Mouse (Mus musculus) heart, adult 2 months (tissue): ENCODE measurements at regions not wholly inside any gene's neighbourhood (a gene's known extent, or its start where the extent isn't known, plus 50 kb on each side); places are given as distances from the start of the nearest gene placed in this dataset.

Source experiments
- DNase-seq, 2 experiments: peaks; one replicate each; pipeline ENCODE4 v3.0.0; 2021
- H3K27ac ChIP-seq: fragments of 200-600 bp; 2 replicates; pipeline ENCODE4 v1.8.1; 2022
- H3K27me3 ChIP-seq: fragments of 200-500 bp; 2 replicates; pipeline ENCODE4 v1.6.1; 2012; ENCODE audit warnings: mild to moderate bottlenecking, low read length, inconsistent platforms, mixed read lengths; ENCODE audit not compliant: control insufficient read depth, insufficient read depth
- H3K36me3 ChIP-seq: fragments of 200-500 bp; 2 replicates; pipeline ENCODE4 v1.6.1; 2012; ENCODE audit warnings: low read length, inconsistent platforms; ENCODE audit not compliant: control insufficient read depth, insufficient read depth
- H3K4me1 ChIP-seq: fragments of 200-500 bp; 2 replicates; pipeline ENCODE4 v1.6.1; 2011; ENCODE audit warnings: low read length; ENCODE audit not compliant: control insufficient read depth, insufficient read depth
- H3K4me3 ChIP-seq: fragments of 200-600 bp; 2 replicates; pipeline ENCODE4 v1.8.1; 2022
- H3K79me2 ChIP-seq: fragments of 200-500 bp; replicated peaks from 2 replicates; pipeline ENCODE4 v1.6.1; 2012; ENCODE audit warnings: mild to moderate bottlenecking, inconsistent platforms, low read length, moderate library complexity, mixed read lengths; ENCODE audit not compliant: control insufficient read depth, insufficient read depth
- H3K9ac ChIP-seq: fragments of 200-500 bp; 2 replicates; pipeline ENCODE4 v1.6.1; 2012; ENCODE audit warnings: low read depth, mild to moderate bottlenecking, control low read depth, inconsistent platforms, low read length, mixed read lengths
- CTCF ChIP-seq: fragments of 200-600 bp; IDR thresholded peaks from 2 replicates; pipeline ENCODE4 v1.8.1; 2022; ENCODE audit warnings: antibody characterized with exemption, mild to moderate bottlenecking, moderate library complexity
- EP300 ChIP-seq: fragments of 200-500 bp; IDR thresholded peaks from 2 replicates; pipeline ENCODE4 v1.6.1; 2011; ENCODE audit warnings: low read depth, low read length, control low read depth; ENCODE audit not compliant: insufficient read depth
- POLR2A ChIP-seq: fragments of 200-500 bp; IDR thresholded peaks from 2 replicates; pipeline ENCODE4 v1.6.1; 2011; ENCODE audit warnings: mild to moderate bottlenecking, low read depth, low read length, control low read depth; ENCODE audit not compliant: insufficient read depth
- WGBS: fragments of 180-500 bp; shearing (Covaris S2); methylation state at CpG from one replicate; pipeline ENCODE4 v1.1.7; 2018; 5-methylcytosine and 5-hydroxymethylcytosine counted together
- intact Hi-C: fragments of 180-260 bp; cut with DNase I; formaldehyde crosslinking; loops from one replicate; pipeline ENCODE4 v1.15.1; 2025

DNA sequence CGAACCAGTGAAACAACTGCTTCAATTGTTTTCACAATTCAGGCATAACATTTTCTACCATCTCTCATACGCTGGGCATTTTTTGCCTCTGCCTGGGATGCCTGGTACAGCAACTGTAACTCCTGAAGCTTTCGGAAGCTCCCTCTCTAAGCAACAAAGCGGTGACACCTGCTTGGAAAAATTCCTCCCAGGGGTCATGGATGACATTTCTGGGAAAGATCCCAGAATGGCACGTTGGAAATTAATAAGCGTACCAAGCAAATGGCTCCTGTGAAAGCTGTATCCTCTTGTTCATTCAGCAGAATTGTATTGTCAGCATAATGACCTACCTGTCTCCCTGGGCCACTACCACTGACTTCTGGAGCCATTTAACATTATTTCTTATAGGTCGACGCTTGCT is 333.7 kb upstream of the Noct start:
- DNase-seq: no peak
- no peak for TF ChIP-seq EP300
- TF ChIP-seq CTCF: no peak
- TF ChIP-seq POLR2A: no peak
- Histone ChIP-seq H3K79me2 (no peaks in the 10 kb centered on the region), H3K9ac (no peak overlapping the region), H3K4me1 (no peaks in the 10 kb centered on the region), H3K4me3 (no peak overlapping the region), H3K36me3 (no peaks in the 10 kb centered on the region), H3K27ac (no peak overlapping the region), H3K27me3 (no peaks in the 10 kb centered on the region)
- WGBS: 88% methylated on average over 8 of the region's 8 CpGs
- intact Hi-C loops: no loop called here

DNA sequence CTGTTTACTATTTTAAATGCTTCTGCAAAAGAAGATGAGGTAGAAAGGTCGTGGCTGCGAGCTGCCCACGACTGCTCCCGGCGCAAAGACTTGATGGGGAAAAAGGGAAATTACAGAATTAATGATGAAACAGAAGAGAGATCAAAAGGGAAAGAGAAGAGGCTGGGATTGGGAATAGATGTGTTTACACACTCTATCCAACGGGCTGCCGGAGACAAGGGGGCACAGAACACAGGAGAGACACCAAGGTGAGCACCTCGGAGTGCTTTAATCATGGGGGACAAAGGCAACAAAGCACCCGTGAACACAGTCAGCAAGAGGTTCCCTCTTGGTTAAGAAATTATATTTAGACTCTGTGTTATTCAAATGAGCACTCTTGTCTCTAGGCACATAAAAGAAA is 326.1 kb upstream of the Noct start:
- TF ChIP-seq POLR2A: no peak
- no peak for TF ChIP-seq EP300
- TF ChIP-seq CTCF: no peak
- 89% methylated on average over 9 of the region's 9 CpGs for WGBS
- H3K36me3 ChIP-seq: no peaks in the 10 kb centered on the region
- H3K9ac ChIP-seq: no peak overlapping the region
- no peaks in the 10 kb centered on the region for H3K79me2 ChIP-seq
- H3K4me3 ChIP-seq: no peak overlapping the region
- no peaks in the 10 kb centered on the region for H3K4me1 ChIP-seq
- H3K27me3 ChIP-seq: no peaks in the 10 kb centered on the region
- no peak overlapping the region for H3K27ac ChIP-seq
- no peak for DNase-seq
- intact Hi-C loops: no loop called here

DNA sequence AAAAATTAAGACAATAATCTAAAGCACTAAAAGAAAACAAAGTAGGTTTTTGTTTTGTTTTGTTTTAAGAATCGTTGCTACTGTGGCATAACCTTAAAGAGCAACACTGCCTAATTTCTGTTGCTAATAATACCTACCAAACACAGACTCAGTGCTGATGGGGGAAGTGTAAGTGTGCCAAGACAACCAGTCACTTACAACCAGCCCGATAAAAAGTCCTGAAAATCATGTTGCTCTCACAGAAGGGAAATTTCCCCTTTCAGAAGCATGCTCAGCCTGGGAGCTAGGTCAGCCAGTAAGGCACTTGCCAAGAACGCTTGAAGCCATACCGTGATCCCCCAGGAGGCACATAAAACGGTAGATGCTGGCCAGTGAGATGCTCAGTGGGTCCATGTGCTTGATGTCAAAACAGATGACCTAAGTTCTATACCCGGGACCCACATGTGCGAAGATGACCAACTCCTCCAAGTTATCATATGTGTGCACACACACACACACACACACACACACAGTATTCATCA is 324.4 kb upstream of the Noct start:
- DNase-seq: no peak
- 35% methylated on average over 7 of the region's 7 CpGs for WGBS
- Histone ChIP-seq H3K27me3 (no peaks in the 10 kb centered on the region), H3K36me3 (no peaks in the 10 kb centered on the region), H3K4me1 (no peaks in the 10 kb centered on the region), H3K9ac (no peak overlapping the region), H3K79me2 (no peaks in the 10 kb centered on the region), H3K27ac (no peak overlapping the region), H3K4me3 (no peak overlapping the region)
- intact Hi-C loops: loop anchor here (10.0 kb wide), 1 partner anchor 1805 kb away; no protein-coding TSS in a partner anchor
- TF ChIP-seq POLR2A (no peak), CTCF (no peak), EP300 (no peak)

DNA sequence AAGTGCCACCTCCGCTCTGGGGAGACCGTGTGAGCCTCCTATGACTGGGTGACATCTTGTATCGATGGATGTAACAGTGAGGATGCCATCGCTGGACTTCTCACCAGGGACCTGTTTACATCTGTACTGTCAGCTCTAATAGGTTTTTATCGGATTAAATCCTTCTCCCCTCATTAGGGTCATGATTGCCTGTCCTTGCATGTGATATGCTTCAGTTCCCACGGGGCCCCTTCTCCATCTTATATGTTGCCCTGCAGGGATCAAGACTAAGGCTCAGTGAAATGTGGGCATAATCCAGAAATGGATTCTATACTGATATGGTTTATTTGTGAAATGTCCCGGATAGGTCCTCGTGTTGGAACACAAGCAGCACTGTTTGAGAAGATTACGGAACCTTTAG is 323.7 kb upstream of the Noct start:
- Histone ChIP-seq H3K79me2 (no peaks in the 10 kb centered on the region), H3K27me3 (no peaks in the 10 kb centered on the region), H3K4me3 (no peak overlapping the region), H3K27ac (no peak overlapping the region), H3K4me1 (no peaks in the 10 kb centered on the region), H3K36me3 (no peaks in the 10 kb centered on the region), H3K9ac (no peak overlapping the region)
- WGBS: 89% methylated on average over 9 of the region's 9 CpGs
- intact Hi-C loops: loop anchor here (10.0 kb wide), 1 partner anchor 1806 kb away; no protein-coding TSS in a partner anchor
- TF ChIP-seq POLR2A (no peak), CTCF (no peak), EP300 (no peak)
- no peak for DNase-seq

DNA sequence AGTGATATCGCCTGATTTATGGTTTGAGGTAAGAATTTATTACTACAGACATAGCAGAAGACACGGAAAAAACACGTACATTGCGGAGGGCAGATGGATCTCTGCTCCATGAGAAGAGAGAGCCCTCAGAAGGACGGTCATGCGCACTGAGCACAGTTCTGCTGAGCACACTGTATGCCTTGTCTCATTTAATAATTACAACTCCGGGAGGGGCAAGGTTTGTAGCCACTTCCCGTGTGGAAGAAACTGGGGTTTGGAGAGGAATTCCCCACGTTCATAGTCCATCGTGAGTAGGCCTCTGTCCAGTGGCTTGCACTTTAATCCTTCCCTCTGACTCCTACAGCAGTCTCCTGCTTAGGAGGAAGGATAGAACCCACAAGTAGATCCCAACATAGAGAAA is 322.9 kb upstream of the Noct start:
- Histone ChIP-seq H3K27ac (no peak overlapping the region), H3K9ac (no peak overlapping the region), H3K27me3 (no peaks in the 10 kb centered on the region), H3K36me3 (no peaks in the 10 kb centered on the region), H3K4me1 (no peaks in the 10 kb centered on the region), H3K79me2 (no peaks in the 10 kb centered on the region), H3K4me3 (no peak overlapping the region)
- WGBS: 94% methylated on average over 10 of the region's 10 CpGs
- TF ChIP-seq CTCF (no peak), EP300 (no peak), POLR2A (no peak)
- no peak for DNase-seq
- intact Hi-C loops: loop anchor here (10.0 kb wide), 1 partner anchor 1807 kb away; no protein-coding TSS in a partner anchor

DNA sequence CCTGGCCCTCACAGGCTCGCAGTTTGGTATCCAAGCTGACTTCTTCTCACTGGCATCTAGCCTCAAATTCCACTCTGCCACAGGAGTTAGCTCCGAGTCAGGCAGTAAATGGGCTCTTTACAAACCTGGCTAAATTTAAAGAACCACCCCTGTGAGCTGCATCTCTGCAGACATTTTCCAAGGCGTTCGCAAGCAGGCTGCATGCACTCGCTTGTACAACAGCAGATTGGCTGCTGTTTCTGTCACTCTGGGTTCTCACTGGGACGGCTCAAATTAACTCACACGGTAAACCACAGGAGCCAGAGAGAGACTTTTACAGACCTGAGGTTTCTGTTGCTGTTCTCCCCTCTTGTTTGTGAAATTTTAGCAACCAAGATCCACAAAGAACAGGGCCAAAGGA is 321.3 kb upstream of the Noct start:
- TF ChIP-seq EP300 (no peak), POLR2A (no peak), CTCF (no peak)
- Histone ChIP-seq H3K27ac (no peak overlapping the region), H3K9ac (no peak overlapping the region), H3K4me1 (no peaks in the 10 kb centered on the region), H3K79me2 (no peaks in the 10 kb centered on the region), H3K36me3 (no peaks in the 10 kb centered on the region), H3K4me3 (no peak overlapping the region), H3K27me3 (no peaks in the 10 kb centered on the region)
- WGBS: 26% methylated on average over 7 of the region's 7 CpGs
- no peak for DNase-seq
- intact Hi-C loops: loop anchor here (10.0 kb wide), 1 partner anchor 1808 kb away; no protein-coding TSS in a partner anchor
